ENCODE assay signal across 9 mouse cellular contexts in the genomic region with DNA sequence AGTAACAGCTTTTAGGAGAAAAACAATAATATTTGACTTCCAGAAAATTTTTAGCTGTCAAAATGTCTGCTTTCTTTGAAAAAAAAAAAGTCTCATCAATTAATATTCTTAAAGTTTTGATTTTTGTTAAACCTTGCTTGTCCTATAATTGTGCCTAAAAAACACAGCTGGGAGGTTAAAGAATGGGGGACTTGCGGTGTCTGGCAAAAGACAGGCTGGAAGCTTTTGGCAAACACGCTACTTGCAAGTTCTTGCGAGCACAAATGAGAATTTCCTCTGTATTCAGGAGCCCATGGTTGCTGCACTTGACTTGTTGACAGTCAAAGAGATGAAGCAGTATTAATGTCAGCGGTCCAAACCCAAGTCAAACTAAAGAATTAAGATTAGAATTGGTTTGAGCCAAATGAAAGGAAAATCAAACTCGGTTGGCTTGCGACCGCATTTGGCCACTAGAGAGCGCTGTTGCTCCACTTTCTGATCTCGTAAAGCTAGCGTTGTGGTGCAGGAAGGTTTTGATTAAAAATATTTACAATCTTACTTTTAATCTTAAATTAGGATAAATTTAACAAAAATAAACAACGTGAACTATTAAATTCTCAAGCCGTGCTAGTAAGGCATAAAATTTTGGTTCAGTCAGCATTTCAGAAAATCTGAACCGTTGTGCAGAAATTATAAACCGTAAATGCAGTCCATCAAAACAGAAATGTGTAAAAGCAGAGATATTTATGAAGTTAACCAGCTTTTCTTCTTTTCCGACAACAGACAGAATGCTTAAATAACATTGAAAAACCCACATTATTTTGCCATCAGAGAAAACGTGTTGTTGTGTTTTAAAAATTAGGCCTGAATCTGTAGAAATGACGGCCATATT. TPM values are rescaled to one million over a fixed set of nuclear protein-coding genes. Genes with fewer than 3 reads are reported as not detected.
DNase-seq lines count a peak whose midpoint lies in the region; ATAC-seq and TF ChIP-seq lines count a peak whose summit lies in the region.
"Had no signal": no experiment of that assay in that cellular context is flagged by ENCODE, and none has a peak within 500 bp of the region (broad histone marks: within the 10 kb centered on the region; RNA-seq: fewer than 3 reads in every experiment).

No protein-coding gene starts in this region.

- H3K27ac ChIP-seq in heart, embryonic 11.5 days (ENCODE audit: low read depth, low read length): no peak overlapping the region
- no peak overlapping the region for H3K27ac ChIP-seq in CH12.LX (ENCODE audit: insufficient read depth, low read depth)
- no peak overlapping the region for H3K27ac ChIP-seq in midbrain, postnatal 0 days (ENCODE audit: low read depth, low read length)
- H3K27ac ChIP-seq: embryonic facial prominence, embryonic 12.5 days had no signal

- TF ChIP-seq EP300 in CH12.LX (IDR thresholded peaks at IDR 0.05; ENCODE audit: low read length): no peak

- no peak overlapping the region for H3K4me2 ChIP-seq in heart, embryonic 11.5 days
- H3K4me2 ChIP-seq in CH12.LX (ENCODE audit: insufficient read depth, low read depth, poor library complexity, severe bottlenecking): peak overlapping the region; percentile 72
- H3K4me2 ChIP-seq in midbrain, postnatal 0 days (ENCODE audit: low read depth, low read length, poor library complexity, severe bottlenecking): no peak overlapping the region
- H3K4me2 ChIP-seq: embryonic facial prominence, embryonic 12.5 days had no signal

- ATAC-seq in heart, embryonic 11.5 days (replicated peaks; ENCODE audit: insufficient number of reproducible peaks, low FRiP score, low TSS enrichment): no peak
- ATAC-seq in midbrain, postnatal 0 days (ENCODE audit: low FRiP score): no peak

- TF ChIP-seq RAD21 in CH12.LX (IDR thresholded peaks at IDR 0.05; ENCODE audit: low read depth, low read length): peak; percentile 97

- peak; percentile 89 to 93 for TF ChIP-seq CTCF in CH12.LX (conservative IDR thresholded peaks at IDR 0.05 in 1 of 2, IDR thresholded peaks at IDR 0.05 in 1 of 2; ENCODE audit: low read depth in 2 of 2, low read length in 2 of 2)
- peak; percentile 91 for TF ChIP-seq CTCF in midbrain, postnatal 0 days (IDR thresholded peaks at IDR 0.05)

- no peak for TF ChIP-seq POLR2A in CH12.LX (IDR thresholded peaks at IDR 0.05; ENCODE audit: low read depth, low read length)

- 14% methylated on average over 17 of the region's 17 CpGs for WGBS in heart, embryonic 11.5 days (ENCODE audit: insufficient replicate concordance)
- WGBS in midbrain, postnatal 0 days: 12% methylated on average over 17 of the region's 17 CpGs

- H3K36me3 ChIP-seq in heart, embryonic 11.5 days (ENCODE audit: control insufficient read depth, insufficient read depth, low read length): no peaks in the 10 kb centered on the region
- H3K36me3 ChIP-seq in CH12.LX (replicated peaks in 1 of 2; ENCODE audit: control insufficient read depth in 1 of 2, insufficient read depth in 1 of 2, low read length in 1 of 2): no peaks in the 10 kb centered on the region
- no peaks in the 10 kb centered on the region for H3K36me3 ChIP-seq in midbrain, postnatal 0 days (ENCODE audit: insufficient read depth, low read length)
- H3K36me3 ChIP-seq: embryonic facial prominence, embryonic 12.5 days had no signal

- in situ Hi-C loops in CH12.LX (cut with MboI; ENCODE audit: low pct_ligation_motif_present, low pct_unique_long_range_greater_than_20kb, low sequenced_read_pairs): loop anchor here (25.0 kb wide), 1 partner anchor 885 kb away; no protein-coding TSS in a partner anchor

- peak; percentile 67 to 91 for DNase-seq in heart, adult 18-20 months
- peak; percentile 55 for DNase-seq in CH12.LX (ENCODE audit: extremely low read depth)
- DNase-seq in c-Kit-positive CD71-positive TER-119-negative erythroid progenitor cells, embryonic 14.5 days (ENCODE audit: low read depth): peak; percentile 36
- peak; percentile 82 to 89 for DNase-seq in heart, postnatal 10 days
- DNase-seq in left cerebral cortex, adult 11 months (ENCODE audit: low spot score): peak; percentile 31
- peak; percentile 81 for DNase-seq in midbrain, postnatal 0 days (ENCODE audit: low spot score)
- DNase-seq in testis, postnatal 10 days (ENCODE audit: low spot score): peak; percentile 92

- no peaks in the 10 kb centered on the region for H3K79me2 ChIP-seq in CH12.LX (replicated peaks; ENCODE audit: control insufficient read depth, extremely low read depth, insufficient read depth, poor library complexity, severe bottlenecking)

- dilution Hi-C loops in CH12.LX (cut with MboI; ENCODE audit: extremely low pct_ligation_motif_present, extremely low pct_unique_long_range_greater_than_20kb, low sequenced_read_pairs): no loop called here

- no peak overlapping the region for H3K9ac ChIP-seq in heart, embryonic 11.5 days (ENCODE audit: low read depth, low read length)
- H3K9ac ChIP-seq in CH12.LX (ENCODE audit: insufficient read depth, low read depth): no peak overlapping the region
- no peak overlapping the region for H3K9ac ChIP-seq in midbrain, postnatal 0 days (replicated peaks; ENCODE audit: low read length, poor library complexity, severe bottlenecking)
- H3K9ac ChIP-seq: embryonic facial prominence, embryonic 12.5 days had no signal

- H3K4me3 ChIP-seq in heart, embryonic 11.5 days (ENCODE audit: low read depth, low read length): no peak overlapping the region
- no peak overlapping the region for H3K4me3 ChIP-seq in CH12.LX (replicated peaks in 1 of 3; ENCODE audit: low read depth in 2 of 3, low read length in 2 of 3, poor library complexity in 1 of 3)
- H3K4me3 ChIP-seq in midbrain, postnatal 0 days (ENCODE audit: low read depth, low read length): no peak overlapping the region
- H3K4me3 ChIP-seq: embryonic facial prominence, embryonic 12.5 days had no signal

- H3K9me3 ChIP-seq in heart, embryonic 11.5 days (replicated peaks; ENCODE audit: control insufficient read depth, low read length): no peaks in the 10 kb centered on the region
- H3K9me3 ChIP-seq in CH12.LX (replicated peaks; ENCODE audit: low read length): peaks cover 11% of the 10 kb centered on the region
- no peaks in the 10 kb centered on the region for H3K9me3 ChIP-seq in midbrain, postnatal 0 days (ENCODE audit: low read length)
- H3K9me3 ChIP-seq: embryonic facial prominence, embryonic 12.5 days had no signal

- peaks cover 5% of the 10 kb centered on the region for H3K4me1 ChIP-seq in heart, embryonic 11.5 days (ENCODE audit: control insufficient read depth, insufficient read depth, low read length)
- no peaks in the 10 kb centered on the region for H3K4me1 ChIP-seq in CH12.LX (ENCODE audit: control insufficient read depth in 1 of 2, insufficient read depth in 2 of 2)
- 0 out of 2 replicates have a peak, but pooled peaks cover 2% of the 10 kb centered on the region for H3K4me1 ChIP-seq in midbrain, postnatal 0 days (ENCODE audit: insufficient read depth, low read length)

- peaks cover 94% of the 10 kb centered on the region for H3K27me3 ChIP-seq in heart, embryonic 11.5 days (ENCODE audit: control insufficient read depth, insufficient read depth, low read length)
- peaks cover 6% of the 10 kb centered on the region for H3K27me3 ChIP-seq in CH12.LX (replicated peaks)
- peaks cover 81% of the 10 kb centered on the region for H3K27me3 ChIP-seq in midbrain, postnatal 0 days (ENCODE audit: insufficient read depth, low read length)

- intact Hi-C loops in heart, postnatal 10 days (cut with DNase I): loop anchor here (1.0 to 10.0 kb wide), 5 partner anchors 437 to 1083 kb away; no protein-coding TSS in a partner anchor

RNA-seq across cellular contexts. Expression of a gene that starts 2.2 kb away (rescaled TPM):
- 1 to 10 TPM in 1 of 2 experiments, under 1 TPM in 1; 0.65 to 2.3 TPM for total RNA-seq in heart, adult 18-20 months (2021)
- polyA plus RNA-seq in heart, embryonic 11.5 days (2014; fragmentation: Nextera tagmentation; extraction: Ambion mirVana): 0.27 and 0.30 TPM in 2 replicates
- total RNA-seq in CH12.LX (2012; rRNA removed) (not detected in 2 replicates), CH12.LX (2014; rRNA removed) (0.20 and 0.76 TPM in 2 replicates)
- 0.15 and 0.31 TPM in 2 replicates for polyA plus RNA-seq in CH12.LX (2012; ENCODE audit: insufficient read length, low read depth)
- total RNA-seq in heart, postnatal 10 days (2021): 1 to 10 TPM; 1.9 to 2.5 TPM
- 0.05 TPM in 1 of 2 replicates, not detected in the other for total RNA-seq in midbrain, postnatal 0 days (2014; rRNA removed)
- polyA plus RNA-seq in midbrain, postnatal 0 days (2015; fragmentation: Nextera tagmentation; extraction: Ambion mirVana): not detected in 2 replicates

RNA-seq across cellular contexts. Expression of a gene that starts 4.7 kb away (rescaled TPM):
- under 1 TPM; 0.15 to 0.44 TPM for total RNA-seq in heart, adult 18-20 months (2021)
- polyA plus RNA-seq in heart, embryonic 11.5 days (2014; fragmentation: Nextera tagmentation; extraction: Ambion mirVana): 0.13 TPM in 1 of 2 replicates, not detected in the other
- total RNA-seq in CH12.LX (2012; rRNA removed) (not detected in 2 replicates), CH12.LX (2014; rRNA removed) (not detected in 2 replicates)
- not detected in 2 replicates for polyA plus RNA-seq in CH12.LX (2012; ENCODE audit: insufficient read length, low read depth)
- under 1 TPM; 0.19 to 0.22 TPM for total RNA-seq in heart, postnatal 10 days (2021)
- not detected in 2 replicates for total RNA-seq in midbrain, postnatal 0 days (2014; rRNA removed)
- polyA plus RNA-seq in midbrain, postnatal 0 days (2015; fragmentation: Nextera tagmentation; extraction: Ambion mirVana): not detected in 2 replicates

RNA-seq across cellular contexts. Expression of a gene that starts 9.5 kb away (rescaled TPM):
- not detected for total RNA-seq in heart, adult 18-20 months (2021)
- polyA plus RNA-seq in heart, embryonic 11.5 days (2014; fragmentation: Nextera tagmentation; extraction: Ambion mirVana): 2.0 and 3.1 TPM in 2 replicates
- total RNA-seq in CH12.LX (2012; rRNA removed) (0.50 TPM in 1 of 2 replicates, not detected in the other), CH12.LX (2014; rRNA removed) (0.12 and 0.14 TPM in 2 replicates)
- 1.0 and 1.1 TPM in 2 replicates for polyA plus RNA-seq in CH12.LX (2012; ENCODE audit: insufficient read length, low read depth)
- not detected for total RNA-seq in heart, postnatal 10 days (2021)
- total RNA-seq in midbrain, postnatal 0 days (2014; rRNA removed): 11.6 TPM in 1 of 2 replicates, not detected in the other
- polyA plus RNA-seq in midbrain, postnatal 0 days (2015; fragmentation: Nextera tagmentation; extraction: Ambion mirVana): not detected in 2 replicates

RNA-seq across cellular contexts. Expression of a gene that starts 9.5 kb away (rescaled TPM):
- total RNA-seq in heart, adult 18-20 months (2021): under 1 TPM; 0.25 to 0.26 TPM
- not detected in 2 replicates for polyA plus RNA-seq in heart, embryonic 11.5 days (2014; fragmentation: Nextera tagmentation; extraction: Ambion mirVana)
- 8.4 and 9.8 TPM in 2 replicates for total RNA-seq in CH12.LX (2012; rRNA removed)
- 6.0 and 7.2 TPM in 2 replicates for total RNA-seq in CH12.LX (2014; rRNA removed)
- polyA plus RNA-seq in CH12.LX (2012; ENCODE audit: insufficient read length, low read depth): 5.4 and 6.3 TPM in 2 replicates
- total RNA-seq in heart, postnatal 10 days (2021): under 1 TPM; 0.55 to 0.57 TPM
- total RNA-seq in midbrain, postnatal 0 days (2014; rRNA removed): 1.2 TPM in 1 of 2 replicates, not detected in the other
- polyA plus RNA-seq in midbrain, postnatal 0 days (2015; fragmentation: Nextera tagmentation; extraction: Ambion mirVana): not detected in 2 replicates

RNA-seq across cellular contexts. Expression of a gene that starts 10.5 kb away (rescaled TPM):
- total RNA-seq in heart, adult 18-20 months (2021): not detected
- 0.11 TPM in 1 of 2 replicates, not detected in the other for polyA plus RNA-seq in heart, embryonic 11.5 days (2014; fragmentation: Nextera tagmentation; extraction: Ambion mirVana)
- total RNA-seq in CH12.LX (2012; rRNA removed) (not detected in 2 replicates), CH12.LX (2014; rRNA removed) (not detected in 2 replicates)
- polyA plus RNA-seq in CH12.LX (2012; ENCODE audit: insufficient read length, low read depth): not detected in 2 replicates
- not detected for total RNA-seq in heart, postnatal 10 days (2021)
- 0.22 TPM in 1 of 2 replicates, not detected in the other for total RNA-seq in midbrain, postnatal 0 days (2014; rRNA removed)
- not detected in 2 replicates for polyA plus RNA-seq in midbrain, postnatal 0 days (2015; fragmentation: Nextera tagmentation; extraction: Ambion mirVana)
- polyA plus RNA-seq: embryonic facial prominence, embryonic 12.5 days had no signal

Comparison
In these comparisons a context has a peak if more than half of its experiments do, and no peak if none do; other contexts are left out.
1. DNase-seq: peak in every context shown above with its lines; median percentile 92 in testis, postnatal 10 days; 86 in heart, postnatal 10 days; 81 in midbrain, postnatal 0 days; 79 in heart, adult 18-20 months; 55 in CH12.LX; 36 in c-Kit-positive CD71-positive TER-119-negative erythroid progenitor cells, embryonic 14.5 days; 31 in left cerebral cortex, adult 11 months.